11 mouse cellular contexts compared by ENCODE assay signal in genomic region chr13:109262501-109262900, GRCm38 (mm10).
DNase-seq lines count a peak whose midpoint lies in the region; ATAC-seq and TF ChIP-seq lines count a peak whose summit lies in the region.
"Had no signal": no experiment of that assay in that cellular context is flagged by ENCODE, and none has a peak within 500 bp of the region (broad histone marks: within the 10 kb centered on the region; RNA-seq: fewer than 3 reads in every experiment).

No protein-coding gene starts in this region.

- no peak for DNase-seq in kidney, postnatal 4 days
- no peak for DNase-seq in midbrain, postnatal 0 days (ENCODE audit: low spot score)
- DNase-seq in cerebellum, adult 9-10 months: no peak
- no peak for DNase-seq in gastrocnemius, postnatal 36 days
- no peak for DNase-seq in testis, postnatal 10 days (ENCODE audit: low spot score)
- DNase-seq: cerebellum, postnatal 10 days; liver had no signal

- peak overlapping the region; percentile 63 for H3K27ac ChIP-seq in kidney, embryonic 15.5 days
- H3K27ac ChIP-seq in embryonic facial prominence, embryonic 12.5 days: no peak overlapping the region
- H3K27ac ChIP-seq in intestine, embryonic 15.5 days: peak overlapping the region; percentile 20; the same call in 1 of the 2 replicates
- no peak overlapping the region for H3K27ac ChIP-seq in midbrain, postnatal 0 days (ENCODE audit: low read depth, low read length)

- no peak for TF ChIP-seq CTCF in midbrain, postnatal 0 days (IDR thresholded peaks at IDR 0.05)

- no peaks in the 10 kb centered on the region for H3K27me3 ChIP-seq in kidney, embryonic 15.5 days
- H3K27me3 ChIP-seq in embryonic facial prominence, embryonic 12.5 days: no peaks in the 10 kb centered on the region
- no peaks in the 10 kb centered on the region for H3K27me3 ChIP-seq in intestine, embryonic 15.5 days (replicated peaks)
- H3K27me3 ChIP-seq in midbrain, postnatal 0 days (ENCODE audit: insufficient read depth, low read length): no peaks in the 10 kb centered on the region

- 67% methylated on average over 5 of the region's 5 CpGs for WGBS in kidney, embryonic 15.5 days
- WGBS in embryonic facial prominence, embryonic 12.5 days: 45% methylated on average over 5 of the region's 5 CpGs
- WGBS in intestine, embryonic 15.5 days: 50% methylated on average over 5 of the region's 5 CpGs
- WGBS in midbrain, postnatal 0 days: 83% methylated on average over 5 of the region's 5 CpGs

- no peak overlapping the region for H3K9ac ChIP-seq in kidney, embryonic 15.5 days
- H3K9ac ChIP-seq in embryonic facial prominence, embryonic 12.5 days: no peak overlapping the region
- H3K9ac ChIP-seq in intestine, embryonic 15.5 days: no peak overlapping the region
- H3K9ac ChIP-seq in midbrain, postnatal 0 days (replicated peaks; ENCODE audit: low read length, poor library complexity, severe bottlenecking): no peak overlapping the region

- peak overlapping the region; percentile 87 for H3K4me2 ChIP-seq in kidney, embryonic 15.5 days
- H3K4me2 ChIP-seq in embryonic facial prominence, embryonic 12.5 days (replicated peaks): peak overlapping the region; percentile 73
- peak overlapping the region; percentile 87 for H3K4me2 ChIP-seq in intestine, embryonic 15.5 days (replicated peaks)
- 0 out of 2 replicates have a peak overlapping the region, but pooled peaks have one; percentile 22 for H3K4me2 ChIP-seq in midbrain, postnatal 0 days (ENCODE audit: low read depth, low read length, poor library complexity, severe bottlenecking)

- no peak for ATAC-seq in kidney, embryonic 15.5 days (replicated peaks; ENCODE audit: low FRiP score)
- ATAC-seq in embryonic facial prominence, embryonic 12.5 days (ENCODE audit: insufficient number of reproducible peaks, insufficient read depth, low FRiP score, low TSS enrichment): no peak
- no peak for ATAC-seq in intestine, embryonic 15.5 days
- ATAC-seq in midbrain, postnatal 0 days (ENCODE audit: low FRiP score): no peak
- ATAC-seq: forebrain, embryonic 14.5 days had no signal

- H3K36me3 ChIP-seq in kidney, embryonic 15.5 days: no peaks in the 10 kb centered on the region
- no peaks in the 10 kb centered on the region for H3K36me3 ChIP-seq in embryonic facial prominence, embryonic 12.5 days
- H3K36me3 ChIP-seq in intestine, embryonic 15.5 days: no peaks in the 10 kb centered on the region
- no peaks in the 10 kb centered on the region for H3K36me3 ChIP-seq in midbrain, postnatal 0 days (ENCODE audit: insufficient read depth, low read length)

- peaks cover 17% of the 10 kb centered on the region for H3K4me1 ChIP-seq in kidney, embryonic 15.5 days
- H3K4me1 ChIP-seq in embryonic facial prominence, embryonic 12.5 days: peaks cover 8% of the 10 kb centered on the region; the same call in 1 of the 2 replicates
- no peaks in the 10 kb centered on the region for H3K4me1 ChIP-seq in intestine, embryonic 15.5 days (replicated peaks)
- peaks cover 6% of the 10 kb centered on the region; the same call in 1 of the 2 replicates for H3K4me1 ChIP-seq in midbrain, postnatal 0 days (ENCODE audit: insufficient read depth, low read length)

- H3K9me3 ChIP-seq in kidney, embryonic 15.5 days (replicated peaks): no peaks in the 10 kb centered on the region
- H3K9me3 ChIP-seq in embryonic facial prominence, embryonic 12.5 days: no peaks in the 10 kb centered on the region
- no peaks in the 10 kb centered on the region for H3K9me3 ChIP-seq in intestine, embryonic 15.5 days
- H3K9me3 ChIP-seq in midbrain, postnatal 0 days (ENCODE audit: low read length): no peaks in the 10 kb centered on the region

- intact Hi-C loops in gastrocnemius, postnatal 36 days (cut with DNase I): no loop called here

- no peak overlapping the region; the same call in 1 of the 2 replicates for H3K4me3 ChIP-seq in kidney, embryonic 15.5 days (replicated peaks)
- no peak overlapping the region for H3K4me3 ChIP-seq in embryonic facial prominence, embryonic 12.5 days
- peak overlapping the region; percentile 14; the same call in 1 of the 2 replicates for H3K4me3 ChIP-seq in intestine, embryonic 15.5 days (replicated peaks)
- no peak overlapping the region for H3K4me3 ChIP-seq in midbrain, postnatal 0 days (ENCODE audit: low read depth, low read length)

Comparison
In these comparisons a context has a peak if more than half of its experiments do, and no peak if none do; other contexts are left out.
1. H3K27ac ChIP-seq: peak in kidney, embryonic 15.5 days (single experiment) and intestine, embryonic 15.5 days (single experiment); none in embryonic facial prominence, embryonic 12.5 days (single experiment) and midbrain, postnatal 0 days (single experiment).
2. H3K4me2 ChIP-seq: peak in every context shown above with its lines; median percentile 87 in kidney, embryonic 15.5 days; 87 in intestine, embryonic 15.5 days; 73 in embryonic facial prominence, embryonic 12.5 days; 22 in midbrain, postnatal 0 days.